Mouse (Mus musculus) spleen, postnatal 0 days (tissue): ENCODE results near the gene Myct1. TPM values are rescaled to one million over a fixed set of nuclear protein-coding genes. Genes with fewer than 3 reads are reported as not detected.

ENCODE experiments used
- polyA plus RNA-seq: library from polyadenylated mRNA; unstranded; fragments of >200 nt; fragmentation: Nextera tagmentation; extraction: Ambion mirVana; gene quantifications from 2 replicates; pipeline ENCODE4 v1.2.1, GENCODE M21; 2015

Myct1 gene
- 3.6 and 3.8 TPM in 2 replicates for polyA plus RNA-seq

DNA sequence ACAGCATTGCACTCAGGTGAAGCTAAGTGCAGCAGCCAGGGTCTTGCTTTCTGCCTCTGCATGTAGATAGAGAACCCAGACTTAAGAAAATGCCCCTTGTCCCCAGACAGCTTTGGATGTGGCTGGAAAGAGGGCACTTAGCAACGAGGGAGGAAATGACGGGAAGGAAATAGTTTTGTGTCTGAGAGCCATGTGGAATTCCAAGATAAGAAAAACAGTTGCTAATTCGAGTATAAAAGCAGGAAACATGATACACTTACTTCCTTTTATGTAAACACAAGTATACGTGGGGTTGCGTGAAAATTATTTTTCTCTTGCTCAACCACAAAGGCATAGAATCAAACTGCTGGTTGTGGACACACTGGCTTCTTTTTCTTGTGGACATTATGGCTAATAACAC is at the start of gene Myct1:
Gene Myct1, plus strand, starts transcription at position 312 of the 400 bp plus-strand sequence.

DNA sequence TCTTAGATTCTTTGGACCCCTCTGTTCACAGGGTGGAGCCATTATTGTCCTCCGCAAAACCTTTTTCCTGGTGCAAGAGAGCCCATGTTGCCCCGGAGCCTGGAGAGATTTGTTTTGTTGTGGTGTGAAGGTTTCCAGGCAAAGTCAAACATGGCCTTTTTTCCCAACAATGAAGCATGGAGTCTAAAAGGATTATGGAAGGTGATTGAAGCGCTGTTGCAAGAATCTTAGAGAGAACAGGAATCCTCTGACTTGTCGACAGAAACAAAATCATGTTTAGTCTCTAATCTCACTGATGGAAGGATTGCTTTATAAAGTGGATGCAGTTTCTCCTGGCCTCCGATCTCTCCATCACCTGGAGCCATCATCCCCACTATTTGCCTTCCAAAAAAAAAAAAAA is 42.2 kb upstream of the Myct1 start, which contains the start of gene Syne1:
Gene Syne1, minus strand, starts transcription at position 101 of the 400 bp plus-strand sequence.

DNA sequence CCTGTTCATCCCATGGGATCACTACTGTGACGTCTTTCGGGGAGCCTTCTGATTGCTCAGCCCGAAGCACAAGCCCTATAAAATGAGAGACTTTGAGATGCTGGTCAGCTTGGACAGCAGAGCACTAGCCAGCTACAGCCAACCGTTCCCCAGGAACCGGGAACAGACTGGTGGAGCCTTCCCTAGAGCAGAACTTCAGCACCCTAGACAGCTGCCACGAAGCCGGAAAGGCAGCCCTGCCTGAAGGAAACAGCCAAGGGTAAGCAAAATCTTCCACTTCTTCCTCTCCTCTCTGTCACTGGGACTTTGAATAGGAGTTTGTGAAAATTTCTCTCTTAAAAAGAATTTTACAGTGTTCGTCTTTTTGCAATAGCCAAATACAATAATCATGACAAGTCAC is 45.5 kb downstream of the Myct1 start, which contains the start of gene Vip:
Gene Vip, plus strand, starts transcription at position 107 of the 400 bp plus-strand sequence.

Other genes starting within 250 kb of the Myct1 start
- 13.2 and 18.4 TPM in 2 replicates for gene Syne1, start 42.3 kb upstream of the Myct1 start, polyA plus RNA-seq
- gene Vip, start 45.4 kb downstream of the Myct1 start, polyA plus RNA-seq: not detected in 2 replicates
- 96.2 and 111 TPM in 2 replicates for gene Fbxo5, start 211.8 kb downstream of the Myct1 start, polyA plus RNA-seq
- 9.7 and 11.4 TPM in 2 replicates for gene Mtrf1l, start 230.1 kb downstream of the Myct1 start, polyA plus RNA-seq